Mouse (Mus musculus) kidney, adult 9 months (tissue): ENCODE measurements around the gene Gsdmc3.
A peak's percentile ranks its signal among the peaks of the same experiment; 100 is the strongest.
"Not testable (repeated sequence)": the region's sequence is repeated elsewhere in the genome, so short reads cannot be mapped to it uniquely, and the experiment has no call there.

Source experiments
- DNase-seq: peaks from one replicate; pipeline ENCODE4 v3.0.0; 2022

The Gsdmc3 gene

DNA sequence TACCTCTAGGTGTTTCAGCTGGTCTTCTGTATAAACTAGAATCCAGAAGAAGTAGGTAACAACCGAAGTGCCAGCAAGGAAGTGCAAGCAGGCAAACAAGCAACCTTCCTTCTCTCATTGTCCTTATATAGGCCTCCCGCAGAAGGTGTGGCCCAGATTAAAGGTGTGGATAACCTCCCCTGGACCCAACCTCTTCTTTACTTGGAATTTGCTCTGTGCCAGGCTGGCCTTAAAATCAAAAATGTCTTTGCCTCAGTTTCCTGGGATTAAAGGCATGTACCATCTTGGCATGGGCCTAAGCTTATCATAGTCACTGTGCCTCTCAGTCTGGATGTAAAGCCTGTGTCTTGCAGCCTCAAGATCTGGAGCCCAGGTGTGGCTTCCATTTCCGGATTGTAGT, at the start of gene Gsdmc3:
Gene Gsdmc3 (minus strand): TSS at position 101 of the 400 bp plus-strand sequence.
- not testable (repeated sequence) for DNase-seq

DNA sequence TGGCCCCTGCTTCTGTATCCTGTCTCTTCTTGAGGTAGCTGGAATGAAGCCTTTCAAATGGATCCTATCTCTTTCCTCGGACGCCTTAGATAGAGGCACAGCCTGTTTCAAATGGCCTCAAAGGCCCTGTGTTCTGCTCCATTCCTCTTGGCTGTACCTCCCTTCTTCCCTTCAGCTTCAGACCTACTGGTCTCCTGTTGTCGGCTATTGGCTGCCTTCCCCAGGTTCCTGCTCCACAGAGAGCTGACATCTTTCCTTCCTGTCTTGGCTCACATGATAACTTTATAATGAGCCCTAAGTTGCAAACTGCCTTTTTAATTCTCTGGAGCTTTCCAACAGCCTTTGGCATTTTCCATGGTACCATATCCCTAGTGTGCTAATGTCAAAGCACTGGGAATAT, 47.8 kb upstream of the Gsdmc3 start:
- DNase-seq = no peak

DNA sequence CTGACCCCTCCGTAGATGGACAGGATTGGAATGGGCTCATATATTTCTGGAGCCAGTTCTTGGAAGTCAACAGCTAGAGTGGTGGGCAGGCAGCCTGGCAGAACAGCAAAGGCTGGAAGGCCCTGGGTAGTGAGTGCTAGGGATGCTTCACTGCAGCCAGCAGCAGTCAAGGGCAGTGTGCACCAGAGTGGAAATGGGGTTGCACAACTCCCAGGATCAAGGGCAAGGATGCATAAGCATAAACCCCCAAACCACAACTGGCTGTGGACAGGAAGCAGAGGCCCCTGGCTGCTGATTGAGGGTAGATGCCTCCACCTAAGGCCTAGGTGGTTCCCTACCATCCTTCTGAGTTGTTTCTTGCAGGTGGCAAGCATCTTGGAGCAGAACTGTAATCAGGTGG, 46.1 kb upstream of the Gsdmc3 start:
- DNase-seq = no peak

DNA sequence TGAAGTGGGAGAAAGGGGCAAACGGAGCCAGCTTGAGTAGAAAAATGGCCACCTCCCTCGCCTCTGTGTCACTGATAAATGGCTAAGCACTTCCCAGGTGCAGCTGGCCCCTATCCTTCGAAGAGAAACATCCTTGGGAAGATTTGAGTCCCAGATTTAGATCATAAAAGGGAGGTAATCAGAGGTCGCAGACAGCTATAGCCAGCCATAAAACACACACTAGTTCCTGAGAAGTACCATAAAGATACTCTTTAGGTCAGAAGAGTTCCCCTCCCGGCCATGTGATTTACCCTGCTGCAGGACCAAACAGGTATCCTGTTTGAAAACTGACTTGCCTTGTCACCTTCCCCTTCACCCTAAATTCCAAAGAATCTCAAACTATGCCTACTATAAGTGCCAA, 43.3 kb upstream of the Gsdmc3 start:
- DNase-seq = not testable (repeated sequence)

DNA sequence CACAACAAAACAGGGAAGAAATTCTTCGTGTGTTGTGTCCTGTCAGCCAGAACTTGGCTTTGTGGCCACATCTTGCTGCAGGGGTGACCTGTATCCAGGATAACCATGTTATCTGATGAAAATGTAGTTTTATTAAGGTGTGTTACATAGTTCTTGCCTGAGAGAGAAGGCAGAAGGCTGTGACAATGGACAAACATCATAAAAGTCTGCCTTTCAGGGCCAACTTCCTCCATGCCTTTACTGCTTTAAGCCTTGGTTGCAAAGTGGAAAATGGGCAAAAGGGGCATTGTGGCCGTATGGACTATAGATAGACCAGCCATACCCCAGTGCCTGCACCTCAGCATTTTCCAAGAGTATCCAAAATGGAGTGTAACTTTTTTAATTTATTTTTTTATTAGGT, 41.4 kb upstream of the Gsdmc3 start:
- not testable (repeated sequence) for DNase-seq

DNA sequence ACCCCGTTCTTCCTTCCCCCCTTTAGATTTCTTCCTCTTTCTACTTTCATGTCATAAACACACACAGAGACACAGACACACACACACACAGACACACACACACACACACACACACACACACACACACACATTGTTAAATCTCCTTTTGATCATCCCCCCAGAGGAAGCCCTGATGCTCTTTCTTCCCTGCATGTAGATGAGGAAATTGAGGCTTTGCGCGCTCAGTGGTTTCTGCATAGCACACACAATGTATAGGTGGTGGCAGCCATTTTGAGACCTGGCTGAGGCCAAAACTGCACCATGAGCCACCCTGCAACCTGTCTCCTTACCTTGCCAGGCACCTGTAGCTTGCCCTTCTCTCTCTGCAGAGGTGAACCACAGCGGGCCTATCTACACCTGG, 38.2 kb upstream of the Gsdmc3 start:
- DNase-seq = not testable (repeated sequence)

DNA sequence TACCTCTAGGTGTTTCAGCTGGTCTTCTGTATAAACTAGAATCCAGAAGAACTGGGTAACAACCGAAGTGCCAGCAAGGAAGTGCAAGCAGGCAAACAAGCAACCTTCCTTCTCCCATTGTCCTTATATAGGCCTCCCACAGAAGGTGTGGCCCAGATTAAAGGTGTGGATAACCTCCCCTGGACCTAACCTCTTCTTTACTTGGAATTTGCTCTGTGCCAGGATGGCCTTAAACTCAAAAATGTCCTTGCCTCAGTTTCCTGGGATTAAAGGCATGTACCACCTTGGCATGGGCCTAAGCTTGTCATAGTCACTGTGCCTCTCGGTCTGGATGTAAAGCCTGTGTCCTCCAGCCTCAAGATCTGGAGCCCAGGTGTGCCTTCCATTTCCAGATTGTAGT, 33.8 kb upstream of the Gsdmc3 start, which contains the start of gene Gsdmc4:
Gene Gsdmc4 (minus strand): TSS at position 101 of the 400 bp plus-strand sequence.
- not testable (repeated sequence) for DNase-seq

DNA sequence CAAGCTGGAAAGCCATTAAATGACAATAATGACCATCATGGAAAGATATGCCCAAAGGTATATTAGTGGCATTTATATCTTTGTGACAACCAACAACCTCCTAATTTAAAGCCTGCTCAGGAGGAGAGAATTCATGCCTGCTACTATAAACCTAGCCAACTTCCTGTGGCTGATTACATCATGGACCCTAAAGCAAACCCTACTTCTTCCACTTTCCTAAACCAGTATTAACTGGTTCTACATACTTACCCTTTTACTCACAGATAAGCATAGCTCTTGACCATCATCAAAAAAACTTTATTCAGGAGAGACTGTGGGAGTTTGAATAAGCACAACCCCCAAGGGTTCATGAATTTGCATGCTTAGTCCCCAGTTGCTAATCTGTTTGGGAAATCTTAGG, 31.5 kb upstream of the Gsdmc3 start:
- not testable (repeated sequence) for DNase-seq

DNA sequence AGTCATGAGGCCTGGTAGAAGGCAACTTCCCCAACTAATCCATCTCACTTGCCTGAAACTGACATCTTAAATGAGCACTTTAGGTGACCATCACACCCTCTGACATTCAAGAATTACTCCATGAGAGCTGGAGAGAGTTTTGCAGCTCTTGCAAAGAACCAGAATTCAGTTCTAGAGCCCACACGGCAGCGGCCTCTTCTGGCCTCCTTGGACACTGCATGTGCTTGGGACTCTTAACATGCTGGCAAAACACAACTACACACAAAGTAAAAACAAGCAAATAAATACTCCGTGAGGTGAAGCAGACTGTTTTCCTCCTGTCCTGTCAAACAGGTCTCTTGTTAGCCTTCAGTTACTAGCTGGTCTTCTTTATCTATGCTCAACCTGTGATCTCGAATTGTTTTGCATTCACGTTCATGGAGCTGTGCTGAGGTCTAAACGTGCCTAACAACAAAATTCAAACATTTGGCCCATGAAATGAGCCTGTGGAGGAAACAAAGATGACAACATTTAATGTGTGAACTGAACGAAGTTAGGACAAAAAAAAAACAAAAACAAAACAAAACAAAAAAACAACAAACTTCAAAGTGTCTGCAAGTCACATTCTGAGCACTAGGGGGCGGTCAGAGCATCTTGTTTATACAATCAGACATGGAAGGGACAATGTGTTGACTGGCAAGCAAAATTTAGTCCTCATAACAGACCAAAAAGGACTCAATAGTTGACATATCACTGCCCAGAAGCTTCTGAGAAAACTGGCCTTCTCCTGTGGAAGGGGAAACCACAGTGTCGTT, 17.4 kb upstream of the Gsdmc3 start:
- peak; percentile 30 for DNase-seq

DNA sequence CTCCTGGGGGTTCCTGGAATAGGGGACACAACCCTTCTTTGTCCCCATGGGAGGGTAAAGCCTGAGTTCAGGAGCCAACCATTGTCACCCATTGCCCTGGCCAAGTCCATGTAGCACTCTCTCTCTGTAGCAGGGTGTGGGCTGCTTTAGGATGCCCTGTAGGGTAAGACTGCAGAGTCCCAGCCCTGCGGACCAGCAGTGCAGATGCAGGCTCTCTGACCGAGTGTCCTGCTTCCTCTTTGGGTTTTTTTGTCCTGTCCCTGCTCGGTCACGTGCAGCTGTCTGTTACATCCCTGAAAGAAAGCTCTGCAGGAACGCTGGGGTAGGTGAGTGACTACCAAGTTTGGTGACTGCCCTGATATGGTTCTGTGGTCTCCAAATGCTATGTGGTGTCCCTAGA, 10.1 kb upstream of the Gsdmc3 start:
- not testable (repeated sequence) for DNase-seq

DNA sequence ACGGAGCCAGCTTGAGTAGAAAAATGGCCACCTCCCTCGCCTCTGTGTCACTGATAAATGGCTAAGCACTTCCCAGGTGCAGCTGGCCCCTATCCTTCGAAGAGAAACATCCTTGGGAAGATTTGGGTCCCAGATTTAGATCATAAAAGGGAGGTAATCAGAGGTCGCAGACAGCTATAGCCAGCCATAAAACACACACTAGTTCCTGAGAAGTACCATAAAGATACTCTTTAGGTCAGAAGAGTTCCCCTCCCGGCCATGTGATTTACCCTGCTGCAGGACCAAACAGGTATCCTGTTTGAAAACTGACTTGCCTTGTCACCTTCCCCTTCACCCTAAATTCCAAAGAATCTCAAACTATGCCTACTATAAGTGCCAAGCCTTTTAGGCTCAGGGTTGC, 9.6 kb upstream of the Gsdmc3 start:
- not testable (repeated sequence) for DNase-seq

DNA sequence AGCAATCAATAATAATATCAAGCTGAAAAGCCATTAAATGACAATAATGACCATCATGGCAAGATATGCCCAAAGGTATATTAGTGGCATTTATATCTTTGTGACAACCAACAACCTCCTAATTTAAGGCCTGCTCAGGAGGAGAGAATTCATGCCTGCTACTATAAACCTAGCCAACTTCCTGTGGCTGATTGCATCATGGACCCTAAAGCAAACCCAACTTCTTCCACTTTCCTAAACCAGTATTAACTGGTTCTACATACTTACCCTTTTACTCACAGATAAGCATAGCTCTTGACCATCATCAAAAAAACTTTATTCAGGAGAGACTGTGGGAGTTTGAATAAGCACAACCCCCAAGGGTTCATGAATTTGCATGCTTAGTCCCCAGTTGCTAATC, 2.2 kb downstream of the Gsdmc3 start:
- DNase-seq = not testable (repeated sequence)

DNA sequence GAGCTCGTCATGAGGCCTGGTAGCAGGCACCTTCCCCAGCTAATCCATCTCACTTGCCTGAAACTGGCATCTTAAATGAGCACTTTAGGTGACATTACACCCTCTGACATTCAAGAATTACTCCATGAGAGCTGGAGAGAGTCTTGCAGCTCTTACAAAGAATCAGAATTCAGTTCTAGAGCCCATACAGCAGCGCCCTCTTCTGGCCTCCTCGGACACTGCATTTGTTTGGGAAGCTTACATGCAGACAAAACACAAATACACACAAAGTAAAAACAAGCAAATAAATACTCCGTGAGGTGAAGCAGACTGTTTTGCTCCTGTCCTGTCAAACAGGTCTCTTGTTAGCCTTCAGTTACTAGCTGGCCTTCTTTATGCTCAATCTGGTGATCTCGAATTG, 16.4 kb downstream of the Gsdmc3 start:
- DNase-seq = not testable (repeated sequence)
